Mouse (Mus musculus) Muller cell, postnatal 12 days (primary cell): ENCODE data around the gene Hic2.

Source experiments
- DNase-seq: peaks from one replicate; pipeline ENCODE4 v3.0.0-alpha.2; 2015; ENCODE audit errors: inconsistent ontology term

Hic2 gene

DNA sequence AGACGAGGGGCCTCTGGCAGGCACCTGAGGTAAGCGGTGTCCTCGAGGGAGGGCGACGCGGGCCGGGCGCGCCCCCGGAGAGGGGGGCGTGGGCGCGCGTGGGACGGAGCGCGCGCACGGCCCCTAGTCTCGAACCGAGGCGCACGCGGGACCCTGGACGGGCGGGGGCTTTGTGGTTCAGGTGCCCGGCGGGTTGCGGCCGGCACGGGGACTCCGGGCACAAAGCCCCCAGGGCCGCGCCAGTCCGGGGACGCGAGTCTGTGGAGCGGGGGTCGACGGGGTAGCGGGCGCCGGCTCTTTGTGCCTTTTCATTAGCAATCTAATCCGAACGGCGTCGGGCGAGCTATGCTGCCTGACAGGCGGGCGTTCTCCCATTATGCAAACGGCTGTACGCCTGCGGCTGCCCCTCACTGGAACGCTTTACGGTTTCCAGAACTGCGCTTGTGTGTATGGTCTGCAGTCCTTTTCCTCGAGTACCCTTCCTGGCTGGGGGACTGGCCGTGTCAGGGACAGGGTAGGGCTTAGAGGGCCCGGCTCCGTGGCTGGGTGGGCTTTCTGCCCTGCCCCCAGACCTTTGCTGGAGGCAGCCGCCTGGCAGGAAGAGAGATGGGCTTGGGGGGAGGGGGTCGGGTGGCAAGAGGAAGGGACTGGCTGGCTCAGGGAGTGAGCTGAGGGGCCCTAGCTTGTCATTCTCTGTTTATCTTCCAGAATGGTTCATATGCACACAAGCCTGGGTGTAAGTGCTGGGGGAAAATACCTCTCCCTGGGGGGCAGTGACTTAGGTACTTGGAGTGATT is 528 bp downstream of the Hic2 start:
- DNase-seq, result peak; percentile 40

DNA sequence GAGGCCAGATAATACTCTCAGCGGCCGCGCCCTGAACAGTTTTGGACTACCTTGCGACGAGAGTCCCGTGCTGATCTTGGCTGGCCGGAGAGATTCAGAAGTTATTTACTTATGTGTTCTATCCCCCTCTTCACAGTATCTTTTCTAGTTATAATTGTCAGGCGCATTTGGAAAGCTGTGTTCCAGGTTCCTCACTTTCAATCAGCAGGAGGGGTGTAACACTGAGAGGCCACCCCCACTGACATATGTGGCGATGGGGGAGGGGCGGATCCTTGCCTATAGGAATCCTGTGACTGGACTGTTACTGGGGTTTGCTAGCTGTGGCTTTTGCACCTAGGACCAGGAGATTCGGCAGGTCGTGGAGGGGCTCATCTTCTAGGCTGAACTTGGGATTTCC is 1.1 kb downstream of the Hic2 start:
- peak; percentile 46 for DNase-seq

DNA sequence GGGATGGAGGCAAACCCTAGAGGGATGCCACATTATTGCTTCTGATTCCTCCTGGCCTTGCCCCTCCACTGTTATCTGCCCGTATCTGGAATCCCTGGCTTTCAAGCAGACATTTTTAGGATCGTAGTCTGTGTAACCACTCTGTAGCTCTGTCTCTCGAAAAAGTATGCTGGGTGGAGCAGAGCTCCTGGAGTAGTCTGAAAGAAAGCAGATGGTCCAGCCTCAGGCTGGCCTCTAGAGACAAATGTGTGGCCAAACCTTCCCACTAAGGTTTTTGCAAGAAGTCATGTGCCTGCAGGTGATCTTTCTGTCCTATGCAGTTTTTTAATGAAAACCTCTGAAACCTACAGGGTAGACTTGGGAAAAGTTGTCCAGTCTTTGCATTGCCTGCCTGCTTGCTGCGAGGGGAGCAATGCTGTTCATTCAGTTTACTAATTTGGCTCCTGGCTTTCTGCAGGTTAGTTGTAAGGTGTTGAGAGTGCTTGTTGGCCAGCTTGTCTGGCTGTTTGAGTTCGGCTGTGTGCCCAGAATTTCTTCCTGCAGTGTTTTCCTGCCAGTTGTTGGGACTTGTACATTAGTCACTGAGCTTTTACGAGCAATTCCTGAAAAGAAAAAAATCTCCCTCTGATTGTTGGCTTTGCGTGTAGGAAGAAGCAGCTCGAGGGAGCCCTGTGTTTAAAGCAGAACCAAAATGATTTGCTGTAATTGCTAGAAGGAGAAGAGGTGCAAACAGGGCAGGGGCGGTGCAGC is 1.7 kb downstream of the Hic2 start:
- peak; percentile 13 for DNase-seq

DNA sequence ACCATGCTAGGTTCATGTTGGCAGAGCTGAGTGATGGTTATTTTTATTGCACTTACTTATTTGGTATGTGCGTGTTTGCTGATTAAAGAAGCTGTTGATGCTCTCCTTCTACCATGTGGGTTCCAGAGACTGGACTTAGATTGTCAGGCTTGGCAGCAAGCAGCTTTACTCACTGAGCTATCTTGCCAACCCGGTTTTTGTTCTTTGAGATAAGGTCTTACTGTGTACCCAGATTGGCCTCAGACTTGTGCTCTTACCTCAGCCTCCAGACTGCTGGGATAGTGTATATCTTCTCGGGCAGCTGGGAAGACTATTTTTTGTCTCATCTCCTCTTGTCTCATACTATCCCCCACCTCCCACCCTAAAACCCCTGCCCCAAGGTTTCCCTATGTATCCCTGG is 4.3 kb downstream of the Hic2 start:
- DNase-seq, result no peak

DNA sequence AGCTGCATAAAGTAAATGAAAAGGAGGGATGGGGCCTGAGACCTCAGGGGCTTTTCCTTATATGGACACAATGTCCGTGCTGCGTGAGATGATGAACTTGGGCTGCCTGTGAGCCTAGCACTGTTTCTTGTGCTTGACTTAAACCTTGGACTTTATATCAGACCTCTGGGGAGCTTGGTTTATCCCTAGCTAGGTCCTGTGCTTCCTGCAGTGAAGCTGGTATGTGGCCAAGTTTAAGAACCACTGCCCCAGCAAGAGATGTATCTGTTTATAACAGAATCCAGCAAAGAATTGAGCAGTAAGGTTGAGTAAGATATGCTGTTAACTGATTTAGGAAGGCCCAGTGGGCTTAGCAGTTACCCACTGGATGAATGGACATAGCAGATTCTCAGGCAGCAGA is 6.0 kb downstream of the Hic2 start:
- DNase-seq, result no peak

DNA sequence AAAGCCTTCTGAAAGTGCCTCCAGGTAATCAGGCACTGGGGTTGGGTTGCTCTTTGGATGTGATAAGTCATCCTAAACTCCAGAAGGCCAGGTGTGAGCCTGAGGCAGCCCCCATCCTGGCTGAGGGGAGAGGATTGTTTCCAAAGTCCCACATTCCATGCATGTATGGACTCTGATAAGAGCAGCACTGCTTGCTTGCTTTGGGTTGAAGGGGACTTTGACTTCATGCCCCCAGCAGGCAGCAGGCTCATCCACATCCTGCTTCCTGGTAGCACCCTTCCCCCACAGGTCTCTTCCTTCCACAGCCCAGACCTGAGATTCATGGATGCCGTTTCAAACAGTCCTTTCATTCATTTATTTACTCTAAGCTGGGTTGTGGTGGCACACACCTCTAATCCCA is 10.4 kb downstream of the Hic2 start:
- DNase-seq, result no peak

DNA sequence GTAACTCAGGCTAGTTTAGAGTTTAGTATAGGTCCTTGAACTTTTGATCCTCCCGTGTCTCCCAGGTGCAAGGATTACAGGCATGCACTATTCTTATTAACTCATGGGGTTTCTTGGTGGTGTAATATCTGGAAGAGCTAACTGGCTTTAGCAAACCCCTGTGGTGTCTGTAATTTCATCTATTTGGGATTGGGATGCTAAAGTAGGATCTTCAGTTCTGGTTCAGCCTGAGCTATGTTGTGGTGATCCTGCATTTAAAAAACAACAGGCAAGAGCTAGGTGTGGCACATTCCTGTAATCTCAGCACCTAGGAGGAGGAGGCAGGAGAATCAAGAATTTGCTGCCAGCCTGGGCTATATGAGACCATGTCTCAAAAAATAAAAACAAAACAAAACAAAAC is 11.6 kb downstream of the Hic2 start:
- no peak for DNase-seq

DNA sequence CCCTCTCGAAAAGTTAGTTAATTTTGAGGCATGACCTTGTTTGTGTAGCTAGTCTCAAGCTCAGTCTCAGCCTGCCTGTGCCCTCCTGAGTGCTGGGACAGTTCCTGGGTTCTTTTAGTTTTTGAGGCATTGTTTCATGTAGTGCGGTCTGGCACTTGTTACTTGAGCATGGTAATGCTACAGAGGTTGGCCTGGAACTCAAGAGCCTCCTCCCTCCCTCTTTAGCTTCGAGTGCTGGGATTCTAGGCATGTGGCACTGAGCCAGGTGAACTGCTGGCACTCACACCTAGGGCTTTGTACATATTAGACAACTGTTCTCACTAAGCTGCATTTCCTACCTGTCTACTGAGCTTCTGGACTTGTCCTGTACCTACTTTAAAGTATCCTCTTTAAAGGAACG is 14.4 kb downstream of the Hic2 start:
- DNase-seq, result peak; percentile 45

DNA sequence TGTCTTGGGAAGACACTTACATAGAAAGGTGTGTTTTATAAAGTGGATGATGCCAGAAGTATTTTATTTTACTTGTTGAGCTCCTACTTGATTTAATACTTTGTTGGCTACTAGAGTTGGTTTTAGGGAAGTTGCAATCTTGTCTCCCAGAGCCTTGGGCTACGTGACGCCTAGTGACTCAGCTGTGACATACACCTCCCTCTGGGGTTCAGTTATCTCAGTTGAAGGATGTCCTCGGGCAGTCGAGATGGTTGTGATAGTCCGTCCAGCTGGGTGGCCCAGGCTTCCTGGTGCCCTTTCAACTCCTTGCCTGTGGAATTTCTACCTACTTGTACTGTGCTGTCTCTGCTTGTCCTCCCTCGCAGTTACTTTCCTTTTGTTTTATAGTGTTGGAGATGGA is 15.8 kb downstream of the Hic2 start:
- no peak for DNase-seq

DNA sequence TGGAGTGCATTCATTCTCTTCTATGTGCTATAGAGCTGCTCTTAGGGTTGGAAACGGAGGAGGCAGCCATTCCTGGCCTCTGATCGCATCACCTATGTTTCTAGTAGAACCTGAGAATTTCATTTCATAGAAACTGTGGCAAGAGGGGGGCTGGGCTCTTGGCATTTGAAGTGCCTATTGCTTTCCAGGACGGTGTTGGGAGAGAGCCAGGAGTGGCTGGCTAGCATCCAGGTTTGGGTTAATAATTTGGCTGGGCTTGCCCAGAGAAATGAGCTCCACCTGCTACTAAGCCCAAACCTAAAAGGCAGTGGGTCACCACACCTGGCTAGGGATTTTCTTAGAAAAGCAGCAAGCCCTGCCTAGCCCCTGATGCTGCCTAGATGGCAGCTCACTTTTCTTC is 18.2 kb downstream of the Hic2 start:
- DNase-seq, result peak; percentile 41

DNA sequence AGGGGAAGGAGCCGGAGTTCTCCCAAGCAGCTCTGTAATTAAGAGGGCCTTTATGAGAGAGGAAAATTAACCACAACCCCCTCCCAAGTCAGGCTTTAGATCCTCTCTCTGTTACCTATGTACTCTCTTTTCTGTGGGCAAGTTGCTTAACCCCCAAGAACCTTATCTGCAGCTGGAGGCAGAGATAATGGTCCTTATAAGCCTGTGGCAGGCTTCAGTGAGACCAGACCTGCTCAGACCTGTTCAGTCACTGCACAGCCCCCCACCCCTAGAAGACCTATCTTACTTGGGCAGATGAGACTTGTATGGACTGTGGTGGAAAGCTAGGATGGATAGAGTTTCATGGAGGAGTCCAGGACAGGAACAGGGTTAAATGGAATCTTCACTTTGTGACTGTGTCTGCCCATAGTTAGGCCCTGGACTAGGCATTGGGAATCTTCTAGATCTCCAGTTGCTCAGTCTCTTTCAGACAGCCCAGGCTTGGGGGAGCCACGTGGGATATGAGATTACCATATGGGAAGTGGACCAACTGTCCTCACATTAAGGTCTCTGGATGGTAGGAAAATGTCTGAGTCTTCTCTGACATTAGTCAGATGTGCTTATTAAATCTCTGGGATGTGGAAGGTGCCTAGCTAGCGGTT is 18.8 kb downstream of the Hic2 start:
- DNase-seq, result no peak

DNA sequence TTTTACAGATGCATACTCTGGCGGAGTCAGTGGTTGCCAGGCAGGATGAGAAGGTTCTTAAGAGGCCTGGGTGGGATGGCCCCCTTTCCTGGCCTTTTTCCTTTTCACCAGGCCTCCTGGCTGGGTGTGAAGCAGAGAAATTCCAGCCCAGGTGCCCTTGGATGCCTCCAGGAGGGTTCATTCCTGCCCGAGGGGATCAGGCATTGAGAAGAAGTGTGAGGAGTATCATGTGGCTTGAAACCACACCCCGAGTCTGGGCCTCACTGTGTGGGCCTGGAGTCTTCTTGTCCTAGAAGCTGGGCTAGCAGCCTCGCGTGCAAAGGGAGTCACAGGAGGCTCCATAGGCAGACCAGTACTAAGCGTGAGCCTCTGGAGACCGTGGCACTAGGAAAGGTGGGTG is 19.5 kb downstream of the Hic2 start:
- DNase-seq, result no peak

DNA sequence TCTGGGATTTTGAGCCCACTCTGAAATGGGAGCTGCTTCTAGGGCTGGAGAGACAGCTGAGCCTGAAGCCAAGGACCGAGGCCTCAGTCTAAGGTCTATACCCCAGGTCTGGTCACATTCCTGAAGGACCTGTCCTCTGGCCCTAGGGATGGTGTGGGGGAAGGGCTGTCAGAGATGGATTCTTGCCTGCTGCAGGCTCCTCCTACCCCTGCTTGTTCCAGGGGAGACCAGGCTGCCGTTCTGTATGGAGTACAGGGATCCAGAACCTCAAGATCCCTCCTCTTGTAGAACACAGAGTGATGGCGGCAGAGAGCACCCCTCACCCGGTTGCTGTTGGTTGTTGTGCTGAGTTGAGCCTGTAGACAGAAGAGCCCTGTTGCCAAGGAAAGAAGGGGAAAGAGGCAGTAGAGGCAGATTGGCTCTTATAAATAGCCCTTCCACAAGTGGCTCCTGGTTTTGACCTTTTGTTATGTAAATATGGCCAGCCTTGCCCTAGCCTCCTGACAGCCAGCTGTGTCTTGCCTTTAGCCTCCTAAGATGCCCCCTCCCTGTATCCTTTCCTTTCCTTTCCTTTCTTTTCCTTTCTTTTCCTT is 20.7 kb downstream of the Hic2 start:
- no peak for DNase-seq

DNA sequence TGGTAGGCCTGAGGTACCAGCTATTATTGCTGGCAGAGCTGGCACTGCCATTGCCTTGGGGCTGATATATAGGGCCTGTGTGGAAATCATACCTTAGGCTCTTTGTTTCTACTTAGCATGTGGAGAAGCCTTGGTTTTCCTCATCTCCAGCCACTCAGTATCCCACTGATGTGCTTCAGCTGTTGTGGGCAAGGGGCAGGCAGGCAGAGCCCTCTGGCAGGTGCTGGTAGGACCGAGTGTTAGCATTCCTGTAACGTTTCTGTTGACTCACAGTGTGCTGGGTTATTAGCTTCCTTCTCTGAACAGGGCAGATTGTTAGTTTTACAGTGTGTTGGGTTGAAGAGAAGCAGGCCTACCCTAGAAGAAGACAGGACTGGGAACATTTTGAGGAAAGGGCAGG is 21.9 kb downstream of the Hic2 start:
- no peak for DNase-seq

DNA sequence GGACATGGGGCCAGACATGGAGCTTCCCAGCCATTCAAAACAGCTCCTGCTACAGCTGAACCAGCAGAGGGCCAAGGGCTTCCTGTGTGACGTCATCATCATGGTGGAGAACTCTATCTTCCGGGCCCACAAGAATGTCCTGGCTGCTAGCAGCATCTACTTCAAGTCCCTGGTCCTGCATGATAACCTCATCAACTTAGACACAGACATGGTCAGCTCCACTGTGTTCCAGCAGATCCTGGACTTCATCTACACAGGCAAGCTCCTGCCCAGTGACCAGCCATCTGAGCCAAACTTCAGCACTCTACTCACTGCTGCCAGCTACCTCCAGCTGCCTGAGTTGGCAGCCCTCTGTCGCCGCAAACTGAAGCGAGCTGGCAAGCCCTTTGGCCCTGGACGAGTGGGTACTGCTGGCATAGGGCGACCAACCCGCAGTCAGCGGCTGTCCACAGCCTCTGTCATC is 24.0 kb downstream of the Hic2 start:
- DNase-seq, result peak; percentile 44

DNA sequence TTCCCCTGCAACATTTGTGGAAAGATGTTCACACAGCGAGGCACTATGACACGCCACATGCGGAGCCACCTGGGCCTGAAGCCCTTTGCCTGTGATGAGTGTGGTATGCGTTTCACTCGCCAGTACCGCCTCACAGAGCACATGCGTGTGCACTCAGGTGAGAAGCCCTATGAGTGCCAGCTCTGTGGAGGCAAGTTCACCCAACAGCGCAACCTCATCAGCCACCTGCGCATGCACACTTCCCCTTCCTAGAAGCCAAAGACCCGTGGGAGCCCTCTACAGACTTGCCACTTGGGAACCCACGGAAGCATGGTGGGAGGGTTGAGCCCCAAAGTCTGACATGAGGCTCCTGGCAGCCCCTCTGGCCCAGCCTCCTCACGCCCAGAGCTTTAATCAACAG is 25.5 kb downstream of the Hic2 start:
- DNase-seq, result no peak

DNA sequence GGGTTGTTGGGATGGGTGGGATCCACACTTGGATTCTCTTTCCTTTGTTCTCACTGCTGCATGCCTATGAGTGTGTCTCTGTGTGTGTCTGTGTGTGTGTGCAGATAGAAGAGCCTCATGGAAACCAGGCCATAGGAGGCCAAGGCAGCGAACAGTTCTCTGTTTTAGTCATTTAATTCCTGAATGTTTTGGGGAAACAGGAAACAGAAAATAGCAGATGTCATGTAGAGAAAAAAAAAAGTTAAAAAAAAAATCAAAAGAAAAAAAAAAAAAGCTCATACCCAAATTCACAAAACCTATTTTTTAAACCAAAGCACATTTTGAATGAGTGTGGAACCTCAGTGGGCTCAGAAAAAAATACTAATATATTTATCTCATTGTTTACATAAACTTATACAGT is 28.0 kb downstream of the Hic2 start:
- DNase-seq, result no peak

DNA sequence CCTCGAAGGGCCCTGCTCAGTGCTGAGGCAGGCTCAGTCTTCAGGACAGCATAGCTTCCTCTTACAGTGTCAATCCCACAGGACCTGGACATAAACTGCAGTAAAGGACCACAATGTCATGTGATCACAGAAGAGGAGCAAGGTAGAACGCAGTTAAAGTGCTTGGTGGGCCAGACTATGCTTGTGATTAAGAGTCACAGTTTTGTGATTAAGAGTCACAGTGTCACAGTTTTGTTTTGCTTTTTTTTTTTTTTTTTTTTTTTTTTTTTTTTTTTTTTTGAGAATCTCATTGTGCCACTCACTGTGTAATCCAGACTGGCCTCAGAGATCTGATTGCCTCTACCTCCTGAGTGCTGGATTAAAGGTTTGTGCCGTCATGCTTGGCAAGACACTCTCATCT is 32.7 kb downstream of the Hic2 start:
- no peak for DNase-seq

DNA sequence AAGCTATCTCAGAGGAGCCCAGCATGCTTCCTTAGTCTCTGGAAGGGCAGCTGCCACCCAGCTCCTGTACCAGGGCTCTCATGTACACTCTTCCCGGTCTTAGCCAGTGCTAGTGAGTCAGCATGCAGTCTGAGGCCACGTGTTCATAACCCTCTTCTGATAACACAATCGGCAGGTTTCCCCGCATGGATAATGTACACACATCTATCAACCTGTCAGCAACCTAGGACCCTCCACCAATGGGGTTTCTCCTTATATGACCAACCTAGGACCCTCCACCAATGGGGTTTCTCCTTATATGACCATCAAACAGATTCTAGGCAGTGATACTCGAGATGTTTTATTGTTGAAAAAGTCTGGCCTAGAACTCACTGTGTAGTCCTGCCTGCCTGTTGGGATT is 34.6 kb downstream of the Hic2 start:
- no peak for DNase-seq

DNA sequence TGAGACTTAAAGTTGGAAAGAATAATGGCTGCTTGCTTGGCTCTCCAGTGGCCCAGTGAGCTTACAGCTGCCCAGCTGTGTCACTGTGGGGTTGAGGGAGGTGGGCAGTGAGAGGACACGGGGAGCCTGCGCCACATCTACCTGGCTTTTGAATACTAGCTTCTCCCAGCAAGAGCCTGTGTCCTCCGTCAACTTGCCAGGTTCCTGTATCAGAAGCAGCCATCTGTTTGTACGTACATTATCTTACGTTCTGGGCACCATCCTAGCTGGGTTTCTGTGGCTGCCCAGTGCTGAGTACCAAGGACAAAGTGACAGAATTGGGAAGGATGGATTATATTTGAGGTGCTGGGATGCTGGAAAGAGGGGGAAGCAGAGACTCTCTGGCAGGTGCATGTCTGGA is 36.5 kb downstream of the Hic2 start:
- DNase-seq, result no peak

DNA sequence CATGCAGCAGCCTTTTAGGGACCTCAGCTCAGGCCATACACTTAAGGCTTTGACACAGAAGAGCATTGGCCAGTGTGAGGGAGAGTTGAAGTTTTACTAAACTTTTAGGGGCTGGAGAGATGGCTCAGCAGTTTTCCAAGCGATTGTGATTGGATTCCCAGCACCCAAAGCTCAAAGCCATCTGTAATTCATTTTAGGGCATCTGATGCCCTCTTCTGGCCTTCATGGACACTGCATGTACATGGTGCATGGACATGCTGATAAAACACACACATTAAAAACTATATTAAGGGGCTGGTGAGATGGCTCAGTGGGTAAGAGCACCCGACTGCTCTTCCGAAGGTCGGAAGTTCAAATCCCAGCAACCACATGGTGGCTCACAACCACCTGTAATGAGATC is 37.8 kb downstream of the Hic2 start:
- no peak for DNase-seq

DNA sequence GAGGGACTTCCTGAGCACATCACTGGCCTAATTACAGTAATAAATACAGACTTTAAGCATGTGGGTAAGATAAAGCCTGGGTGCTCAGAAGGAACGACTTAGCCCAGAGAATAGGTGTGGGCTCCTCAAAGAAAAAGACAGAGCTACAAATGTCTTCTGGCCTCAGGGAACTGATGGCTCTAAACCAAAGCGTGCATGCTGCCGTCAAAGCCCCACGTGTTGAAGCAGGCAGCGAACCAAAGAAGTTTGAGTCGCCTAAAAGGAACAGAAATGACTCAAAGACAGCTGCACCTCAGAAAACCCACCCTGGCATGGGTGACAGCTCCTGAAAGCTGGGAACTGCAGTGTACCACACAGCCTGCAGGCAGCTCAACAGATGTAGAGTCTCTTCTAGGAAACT is 38.5 kb downstream of the Hic2 start:
- DNase-seq, result no peak

DNA sequence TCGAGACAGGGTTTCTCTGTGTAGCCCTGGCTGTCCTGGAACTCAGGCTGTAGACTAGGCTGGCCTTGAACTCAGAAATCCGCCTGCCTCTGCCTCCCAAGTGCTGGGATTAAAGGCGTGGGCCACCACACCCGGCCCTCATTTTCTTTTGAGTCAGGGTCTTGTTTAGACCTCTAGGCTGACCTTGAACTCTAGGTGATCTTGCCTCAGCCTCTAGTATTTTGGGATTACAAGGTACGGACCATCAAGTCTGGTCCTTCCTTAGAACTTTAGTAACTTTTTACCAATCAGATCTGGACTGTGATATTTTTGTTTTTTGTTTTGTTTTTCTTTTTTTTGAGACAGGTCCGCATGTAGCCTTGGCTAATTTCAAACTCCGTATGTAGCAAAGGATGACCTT is 42.3 kb downstream of the Hic2 start, which contains the start of gene Tmem191c:
Gene Tmem191c (plus strand): TSS at position 357 of the 400 bp plus-strand sequence.
- DNase-seq, result no peak
